Mouse (Mus musculus): ENCODE data around the gene Vamp5.

Vamp5 gene

DNA sequence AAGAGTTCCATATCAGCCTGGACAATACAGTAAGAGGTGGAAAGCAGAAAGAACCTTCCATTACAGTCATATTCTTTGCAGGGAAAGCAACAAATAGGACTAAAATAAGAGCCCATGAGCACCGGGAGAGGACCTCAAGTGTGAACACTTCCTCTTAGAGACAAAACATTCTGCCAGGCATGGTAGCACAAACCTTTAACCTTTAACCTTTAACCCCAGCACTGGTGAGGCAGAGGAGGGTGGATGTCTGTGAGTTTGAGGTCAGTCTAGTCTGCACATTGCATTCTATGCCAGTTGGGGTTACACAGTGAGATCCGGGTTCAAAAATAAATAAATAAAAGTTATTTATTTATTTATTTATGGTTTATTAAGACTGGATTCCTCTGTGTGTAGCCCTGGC lies 39.8 kb downstream of the Vamp5 start:
- no peak for DNase-seq

GRCm38 (mm10) chr6:72333111-72333510 lies 47.2 kb downstream of the Vamp5 start:
- no peak for DNase-seq

GRCm38 (mm10) chr6:72330133-72330532 lies 50.1 kb downstream of the Vamp5 start:
- DNase-seq = no peak

- no peak for DNase-seq
These were observed 51.2 kb downstream of the Vamp5 start for GRCm38 (mm10) chr6:72329019-72329418.

- no peak for DNase-seq
These were observed 54.0 kb downstream of the Vamp5 start for GRCm38 (mm10) chr6:72326274-72326673.

- DNase-seq = no peak
These were observed 56.3 kb downstream of the Vamp5 start for GRCm38 (mm10) chr6:72323786-72324508.

GRCm38 (mm10) chr6:72322936-72323335 lies 57.3 kb downstream of the Vamp5 start:
- DNase-seq = no peak

GRCm38 (mm10) chr6:72319019-72319418 lies 61.2 kb downstream of the Vamp5 start:
- no peak for DNase-seq
